Mouse (Mus musculus) neural tube, embryonic 12.5 days (tissue): ENCODE measurements around the gene Cdh22. TPM values are rescaled to one million over a fixed set of nuclear protein-coding genes. Genes with fewer than 3 reads are reported as not detected.

ENCODE experiments used
- ATAC-seq: fragments of 200-750 bp; cut with Nextera tagmentation; 2 replicates; pipeline ENCODE4 v1.8.0; 2017; ENCODE audit warnings: low read depth, mild to moderate bottlenecking, moderate TSS enrichment, moderate library complexity; ENCODE audit not compliant: low FRiP score
- H3K27ac ChIP-seq: fragments of 300-500 bp; sonication (generic); 2 replicates; pipeline ENCODE4 v1.5.1; 2016
- H3K27me3 ChIP-seq: fragments of 300-500 bp; sonication (generic); replicated peaks from 2 replicates; pipeline ENCODE4 v1.6.1; 2016; ENCODE audit warnings: mild to moderate bottlenecking
- H3K36me3 ChIP-seq: fragments of 300-500 bp; sonication (generic); 2 replicates; pipeline ENCODE4 v1.6.1; 2016; ENCODE audit warnings: mild to moderate bottlenecking
- H3K4me1 ChIP-seq: fragments of 300-500 bp; sonication (generic); 2 replicates; pipeline ENCODE4 v1.6.1; 2016
- H3K4me2 ChIP-seq: fragments of 300-500 bp; sonication (generic); replicated peaks from 2 replicates; pipeline ENCODE4 v1.6.1; 2016; ENCODE audit warnings: mild to moderate bottlenecking
- H3K4me3 ChIP-seq: fragments of 300-500 bp; sonication (generic); 2 replicates; pipeline ENCODE4 v1.5.1; 2016
- H3K9ac ChIP-seq: fragments of 300-500 bp; sonication (generic); 2 replicates; pipeline ENCODE4 v1.6.1; 2016; ENCODE audit warnings: mild to moderate bottlenecking
- H3K9me3 ChIP-seq: fragments of 300-500 bp; sonication (generic); 2 replicates; pipeline ENCODE4 v1.6.1; 2016; ENCODE audit warnings: mild to moderate bottlenecking
- WGBS: fragments of 180-500 bp; shearing (Covaris S2); methylation state at CpG from one replicate; pipeline ENCODE4 v1.1.7; 2016; 5-methylcytosine and 5-hydroxymethylcytosine counted together
- polyA plus RNA-seq: library from polyadenylated mRNA; unstranded; fragments of >200 nt; fragmentation: Nextera tagmentation; extraction: Ambion mirVana; gene quantifications from 2 replicates; pipeline ENCODE4 v1.2.1, GENCODE M21; 2016

The Cdh22 gene
- polyA plus RNA-seq, 1 experiment from 2014 or later, result 10.4 TPM

GRCm38 (mm10) chr2:165243122-165243720, 8.6 kb upstream of the Cdh22 start:
- H3K27ac ChIP-seq, result no peak overlapping the region
- no peaks in the 10 kb centered on the region for H3K9me3 ChIP-seq
- H3K9ac ChIP-seq, result no peak overlapping the region
- peaks cover 94% of the 10 kb centered on the region for H3K27me3 ChIP-seq
- no peak overlapping the region for H3K4me3 ChIP-seq
- H3K4me1 ChIP-seq, result peaks cover 18% of the 10 kb centered on the region
- WGBS, result 3% methylated on average over 11 of the region's 11 CpGs
- H3K4me2 ChIP-seq, result peak overlapping the region; percentile 41
- peak; percentile 55 for ATAC-seq
- H3K36me3 ChIP-seq, result no peaks in the 10 kb centered on the region

GRCm38 (mm10) chr2:165242575-165242974, 7.9 kb upstream of the Cdh22 start:
- Histone ChIP-seq H3K4me1 (peaks cover 18% of the 10 kb centered on the region), H3K9ac (no peak overlapping the region), H3K27ac (no peak overlapping the region), H3K36me3 (no peaks in the 10 kb centered on the region), H3K4me3 (no peak overlapping the region), H3K9me3 (no peaks in the 10 kb centered on the region), H3K4me2 (peak overlapping the region; percentile 41), H3K27me3 (peaks cover 97% of the 10 kb centered on the region)
- WGBS, result 2% methylated on average over 13 of the region's 13 CpGs
- ATAC-seq, result no peak

- Histone ChIP-seq H3K4me1 (peaks cover 18% of the 10 kb centered on the region), H3K27ac (no peak overlapping the region), H3K9ac (no peak overlapping the region), H3K27me3 (peaks cover 95% of the 10 kb centered on the region), H3K36me3 (no peaks in the 10 kb centered on the region), H3K9me3 (no peaks in the 10 kb centered on the region), H3K4me2 (no peak overlapping the region), H3K4me3 (no peak overlapping the region)
- WGBS, result 66% methylated on average over 7 of the region's 7 CpGs
- ATAC-seq, result no peak
Measured at GRCm38 (mm10) chr2:165241786-165242185, 7.1 kb upstream of the Cdh22 start.

- no peaks in the 10 kb centered on the region for H3K36me3 ChIP-seq
- H3K4me3 ChIP-seq, result no peak overlapping the region
- H3K9me3 ChIP-seq, result no peaks in the 10 kb centered on the region
- peaks cover 96% of the 10 kb centered on the region for H3K27me3 ChIP-seq
- H3K9ac ChIP-seq, result no peak overlapping the region
- ATAC-seq, result no peak
- WGBS, result 37% methylated on average over 8 of the region's 8 CpGs
- no peak overlapping the region for H3K4me2 ChIP-seq
- H3K27ac ChIP-seq, result no peak overlapping the region
- peaks cover 19% of the 10 kb centered on the region for H3K4me1 ChIP-seq
Measured at GRCm38 (mm10) chr2:165240371-165240770, 5.7 kb upstream of the Cdh22 start.

GRCm38 (mm10) chr2:165239533-165240144, 5.0 kb upstream of the Cdh22 start:
- Histone ChIP-seq H3K4me1 (peaks cover 27% of the 10 kb centered on the region), H3K36me3 (no peaks in the 10 kb centered on the region), H3K9ac (no peak overlapping the region), H3K9me3 (no peaks in the 10 kb centered on the region), H3K27ac (no peak overlapping the region), H3K27me3 (peaks cover 97% of the 10 kb centered on the region), H3K4me2 (no peak overlapping the region), H3K4me3 (no peak overlapping the region)
- ATAC-seq, result no peak
- WGBS, result 17% methylated on average over 15 of the region's 15 CpGs

GRCm38 (mm10) chr2:165238416-165239145, 3.9 kb upstream of the Cdh22 start:
- Histone ChIP-seq H3K27ac (no peak overlapping the region), H3K27me3 (peaks cover 97% of the 10 kb centered on the region), H3K9ac (no peak overlapping the region), H3K36me3 (no peaks in the 10 kb centered on the region), H3K9me3 (no peaks in the 10 kb centered on the region), H3K4me2 (no peak overlapping the region), H3K4me3 (no peak overlapping the region), H3K4me1 (peaks cover 36% of the 10 kb centered on the region)
- ATAC-seq, result no peak
- WGBS, result 3% methylated on average over 12 of the region's 12 CpGs

- 0% methylated on average over 35 of the region's 41 CpGs for WGBS
- Histone ChIP-seq H3K9me3 (no peaks in the 10 kb centered on the region), H3K4me3 (peak overlapping the region; percentile 63), H3K27me3 (peaks cover 97% of the 10 kb centered on the region), H3K9ac (peak overlapping the region; percentile 75), H3K4me1 (peaks cover 35% of the 10 kb centered on the region), H3K4me2 (peak overlapping the region; percentile 98), H3K27ac (peak overlapping the region; percentile 70; the same call in 1 of the 2 replicates), H3K36me3 (no peaks in the 10 kb centered on the region)
- peak; percentile 17 for ATAC-seq
Measured at GRCm38 (mm10) chr2:165234291-165234612, 401 bp downstream of the Cdh22 start.

- 1% methylated on average over 82 of the region's 82 CpGs for WGBS
- H3K9ac ChIP-seq, result peak overlapping the region; percentile 75
- peaks cover 97% of the 10 kb centered on the region for H3K27me3 ChIP-seq
- H3K4me1 ChIP-seq, result peaks cover 34% of the 10 kb centered on the region
- H3K4me2 ChIP-seq, result peak overlapping the region; percentile 98
- no peaks in the 10 kb centered on the region for H3K9me3 ChIP-seq
- H3K27ac ChIP-seq, result no peak overlapping the region
- H3K4me3 ChIP-seq, result peak overlapping the region; percentile 63
- peak; percentile 21; the same call in 1 of the 2 replicates for ATAC-seq
- no peaks in the 10 kb centered on the region for H3K36me3 ChIP-seq
Measured at GRCm38 (mm10) chr2:165233491-165234290, 962 bp downstream of the Cdh22 start.

- Histone ChIP-seq H3K27me3 (peaks cover 90% of the 10 kb centered on the region), H3K4me2 (no peak overlapping the region), H3K9ac (no peak overlapping the region), H3K4me1 (peaks cover 21% of the 10 kb centered on the region), H3K27ac (no peak overlapping the region), H3K36me3 (no peaks in the 10 kb centered on the region), H3K9me3 (no peaks in the 10 kb centered on the region), H3K4me3 (no peak overlapping the region)
- no peak for ATAC-seq
- 90% methylated on average over 11 of the region's 11 CpGs for WGBS
Measured at GRCm38 (mm10) chr2:165229050-165229449, 5.6 kb downstream of the Cdh22 start.

GRCm38 (mm10) chr2:165223837-165224236, 10.8 kb downstream of the Cdh22 start:
- peaks cover 33% of the 10 kb centered on the region for H3K4me1 ChIP-seq
- ATAC-seq, result no peak
- no peak overlapping the region for H3K27ac ChIP-seq
- no peak overlapping the region for H3K4me2 ChIP-seq
- H3K9ac ChIP-seq, result no peak overlapping the region
- no peaks in the 10 kb centered on the region for H3K9me3 ChIP-seq
- WGBS, result 76% methylated on average over 4 of the region's 4 CpGs
- no peak overlapping the region for H3K4me3 ChIP-seq
- no peaks in the 10 kb centered on the region for H3K36me3 ChIP-seq
- H3K27me3 ChIP-seq, result peaks cover 86% of the 10 kb centered on the region

GRCm38 (mm10) chr2:165221952-165222351, 12.7 kb downstream of the Cdh22 start:
- H3K4me1 ChIP-seq, result peaks cover 33% of the 10 kb centered on the region
- H3K4me2 ChIP-seq, result peak overlapping the region; percentile 30
- no peak overlapping the region for H3K4me3 ChIP-seq
- no peak overlapping the region for H3K9ac ChIP-seq
- H3K27me3 ChIP-seq, result peaks cover 94% of the 10 kb centered on the region
- WGBS, result 1% methylated on average over 9 of the region's 9 CpGs
- no peak overlapping the region for H3K27ac ChIP-seq
- ATAC-seq, result peak; percentile 34; the same call in 1 of the 2 replicates
- no peaks in the 10 kb centered on the region for H3K9me3 ChIP-seq
- no peaks in the 10 kb centered on the region for H3K36me3 ChIP-seq
